Mouse (Mus musculus): ENCODE data around the gene Cdh22. TPM values are rescaled to one million over a fixed set of nuclear protein-coding genes. Genes with fewer than 3 reads are reported as not detected.

The Cdh22 gene
- polyA plus RNA-seq, 1 experiment from 2014 or later = 5.6 TPM

- no peak for ATAC-seq
- 48% methylated on average over 10 of the region's 10 CpGs for WGBS
- H3K9me3 ChIP-seq (ENCODE audit: control insufficient read depth, low read length) = no peaks in the 10 kb centered on the region
These were observed 55.4 kb downstream of the Cdh22 start for GRCm38 (mm10) chr2:165179231-165179630.

GRCm38 (mm10) chr2:165176965-165177364 lies 57.7 kb downstream of the Cdh22 start:
- Histone ChIP-seq H3K9ac (replicated peaks; ENCODE audit: low read depth, low read length) (0 out of 2 replicates have a peak overlapping the region, but pooled peaks have one; percentile 3), H3K4me1 (replicated peaks; ENCODE audit: control insufficient read depth, insufficient read depth, low read length) (peaks cover 15% of the 10 kb centered on the region), H3K4me3 (replicated peaks; ENCODE audit: low read length) (no peak overlapping the region), H3K27ac (ENCODE audit: low read length) (no peak overlapping the region), H3K27me3 (replicated peaks; ENCODE audit: control insufficient read depth, insufficient read depth, low read length) (peaks cover 5% of the 10 kb centered on the region; the same call in 1 of the 2 replicates), H3K9me3 (ENCODE audit: control insufficient read depth, low read length) (no peaks in the 10 kb centered on the region), H3K36me3 (ENCODE audit: control insufficient read depth, insufficient read depth) (no peaks in the 10 kb centered on the region), H3K4me2 (ENCODE audit: low read length) (no peak overlapping the region)
- ATAC-seq = peak; percentile 63
- 6% methylated on average over 9 of the region's 9 CpGs for WGBS

More at GRCm38 (mm10) chr2:165179231-165179630, 55.4 kb downstream of the Cdh22 start:
- Histone ChIP-seq H3K27me3 (replicated peaks; ENCODE audit: control insufficient read depth, insufficient read depth, low read length) (peaks cover 7% of the 10 kb centered on the region; the same call in 1 of the 2 replicates), H3K4me2 (ENCODE audit: low read length) (no peak overlapping the region), H3K9ac (replicated peaks; ENCODE audit: low read depth, low read length) (no peak overlapping the region), H3K27ac (ENCODE audit: low read length) (no peak overlapping the region), H3K4me3 (replicated peaks; ENCODE audit: low read length) (no peak overlapping the region), H3K4me1 (replicated peaks; ENCODE audit: control insufficient read depth, insufficient read depth, low read length) (peaks cover 28% of the 10 kb centered on the region), H3K36me3 (ENCODE audit: control insufficient read depth, insufficient read depth) (no peaks in the 10 kb centered on the region)

GRCm38 (mm10) chr2:165166664-165167435 lies 67.8 kb downstream of the Cdh22 start:
- H3K9ac ChIP-seq (replicated peaks; ENCODE audit: low read depth, low read length) = no peak overlapping the region
- no peak overlapping the region for H3K4me3 ChIP-seq (replicated peaks; ENCODE audit: low read length)
- peak; percentile 54; the same call in 1 of the 2 replicates for ATAC-seq
- H3K27ac ChIP-seq (ENCODE audit: low read length) = no peak overlapping the region
- H3K27me3 ChIP-seq (replicated peaks; ENCODE audit: control insufficient read depth, insufficient read depth, low read length) = no peaks in the 10 kb centered on the region
- no peaks in the 10 kb centered on the region for H3K9me3 ChIP-seq (ENCODE audit: control insufficient read depth, low read length)
- H3K4me1 ChIP-seq (replicated peaks; ENCODE audit: control insufficient read depth, insufficient read depth, low read length) = peaks cover 20% of the 10 kb centered on the region
- H3K36me3 ChIP-seq (ENCODE audit: control insufficient read depth, insufficient read depth) = no peaks in the 10 kb centered on the region
- H3K4me2 ChIP-seq (ENCODE audit: low read length) = no peak overlapping the region
- 12% methylated on average over 17 of the region's 18 CpGs for whole genome bisulfite sequencing

- Histone ChIP-seq H3K36me3 (ENCODE audit: control insufficient read depth, insufficient read depth) (no peaks in the 10 kb centered on the region), H3K9me3 (ENCODE audit: control insufficient read depth, low read length) (no peaks in the 10 kb centered on the region), H3K4me2 (ENCODE audit: low read length) (no peak overlapping the region), H3K4me3 (replicated peaks; ENCODE audit: low read length) (no peak overlapping the region), H3K4me1 (replicated peaks; ENCODE audit: control insufficient read depth, insufficient read depth, low read length) (peaks cover 24% of the 10 kb centered on the region), H3K27ac (ENCODE audit: low read length) (no peak overlapping the region), H3K27me3 (replicated peaks; ENCODE audit: control insufficient read depth, insufficient read depth, low read length) (no peaks in the 10 kb centered on the region), H3K9ac (replicated peaks; ENCODE audit: low read depth, low read length) (no peak overlapping the region)
- 12% methylated on average over 5 of the region's 5 CpGs for WGBS
- no peak for ATAC-seq
These were observed 72.4 kb downstream of the Cdh22 start for GRCm38 (mm10) chr2:165162221-165162620.

- ATAC-seq = no peak
- no peak overlapping the region for H3K4me2 ChIP-seq (ENCODE audit: low read length)
- no peak overlapping the region for H3K27ac ChIP-seq (ENCODE audit: low read length)
- no peaks in the 10 kb centered on the region for H3K27me3 ChIP-seq (replicated peaks; ENCODE audit: control insufficient read depth, insufficient read depth, low read length)
- 21% methylated on average over 5 of the region's 5 CpGs for WGBS
- H3K9me3 ChIP-seq (ENCODE audit: control insufficient read depth, low read length) = no peaks in the 10 kb centered on the region
- H3K9ac ChIP-seq (replicated peaks; ENCODE audit: low read depth, low read length) = no peak overlapping the region
- peaks cover 14% of the 10 kb centered on the region for H3K4me1 ChIP-seq (replicated peaks; ENCODE audit: control insufficient read depth, insufficient read depth, low read length)
- no peaks in the 10 kb centered on the region for H3K36me3 ChIP-seq (ENCODE audit: control insufficient read depth, insufficient read depth)
- no peak overlapping the region for H3K4me3 ChIP-seq (replicated peaks; ENCODE audit: low read length)
These were observed 74.2 kb downstream of the Cdh22 start for GRCm38 (mm10) chr2:165160466-165160865.

DNA sequence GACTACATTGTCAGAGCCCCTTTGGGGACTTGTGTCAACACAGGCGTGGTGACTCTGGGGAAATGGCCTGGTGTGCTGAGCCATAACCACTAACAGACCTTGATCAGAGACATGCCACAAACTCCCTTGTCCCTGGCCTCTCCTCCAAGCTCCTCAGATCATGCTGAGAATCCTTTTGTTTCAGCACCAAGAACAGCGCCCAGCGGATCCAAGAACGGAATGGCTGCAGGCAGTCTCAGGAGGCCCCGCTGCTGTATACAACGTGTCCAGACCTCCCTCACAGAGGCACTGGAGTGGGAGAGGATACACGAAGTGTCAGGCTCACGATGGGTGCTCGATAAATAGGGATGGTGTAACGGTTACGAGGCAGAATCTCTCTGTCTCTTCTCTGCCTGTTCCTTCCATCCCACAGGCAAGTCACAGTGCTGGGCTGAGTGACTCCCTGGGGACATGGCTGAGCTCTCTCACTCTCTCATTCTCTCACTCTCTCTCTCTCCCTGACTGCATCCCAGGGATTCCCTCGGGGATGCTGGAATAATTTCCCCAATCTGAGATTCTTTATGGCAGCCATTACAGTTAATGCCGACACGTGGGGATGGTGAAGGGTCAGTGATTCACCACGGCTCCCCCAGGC lies 75.5 kb downstream of the Cdh22 start:
- Histone ChIP-seq H3K4me1 (replicated peaks; ENCODE audit: control insufficient read depth, insufficient read depth, low read length) (peaks cover 10% of the 10 kb centered on the region), H3K9me3 (ENCODE audit: control insufficient read depth, low read length) (no peaks in the 10 kb centered on the region), H3K27ac (ENCODE audit: low read length) (no peak overlapping the region), H3K36me3 (ENCODE audit: control insufficient read depth, insufficient read depth) (no peaks in the 10 kb centered on the region), H3K27me3 (replicated peaks; ENCODE audit: control insufficient read depth, insufficient read depth, low read length) (no peaks in the 10 kb centered on the region), H3K9ac (replicated peaks; ENCODE audit: low read depth, low read length) (no peak overlapping the region), H3K4me3 (replicated peaks; ENCODE audit: low read length) (no peak overlapping the region), H3K4me2 (ENCODE audit: low read length) (no peak overlapping the region)
- 19% methylated on average over 15 of the region's 15 CpGs for WGBS
- ATAC-seq = no peak

DNA sequence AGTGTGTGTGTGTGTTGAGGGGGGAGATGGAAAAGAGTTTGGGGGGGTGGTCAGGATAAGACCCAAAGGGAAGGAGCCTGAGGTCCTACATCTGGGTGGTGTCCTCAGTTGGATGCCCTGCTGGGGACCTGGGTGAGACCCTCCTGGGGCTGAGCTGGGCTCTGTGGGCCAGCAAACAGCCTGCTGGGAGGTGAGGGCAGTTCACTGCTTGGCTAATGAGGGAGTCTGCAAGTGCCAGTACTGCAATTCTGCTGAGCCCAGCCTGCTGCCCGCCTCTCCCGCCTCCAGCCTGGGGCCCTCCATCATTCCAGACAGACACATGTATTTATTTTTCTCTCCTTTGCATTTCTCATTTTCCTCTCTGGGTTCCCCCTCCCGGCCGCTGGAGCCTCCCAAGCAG lies 76.3 kb downstream of the Cdh22 start:
- H3K4me2 ChIP-seq (ENCODE audit: low read length) = no peak overlapping the region
- H3K9me3 ChIP-seq (ENCODE audit: control insufficient read depth, low read length) = no peaks in the 10 kb centered on the region
- no peak overlapping the region for H3K9ac ChIP-seq (replicated peaks; ENCODE audit: low read depth, low read length)
- WGBS = 34% methylated on average over 4 of the region's 4 CpGs
- H3K4me1 ChIP-seq (replicated peaks; ENCODE audit: control insufficient read depth, insufficient read depth, low read length) = peaks cover 8% of the 10 kb centered on the region
- H3K4me3 ChIP-seq (replicated peaks; ENCODE audit: low read length) = no peak overlapping the region
- no peak overlapping the region for H3K27ac ChIP-seq (ENCODE audit: low read length)
- ATAC-seq = 0 out of 2 replicates have a peak, but pooled peaks have one; percentile 23
- H3K27me3 ChIP-seq (replicated peaks; ENCODE audit: control insufficient read depth, insufficient read depth, low read length) = no peaks in the 10 kb centered on the region
- H3K36me3 ChIP-seq (ENCODE audit: control insufficient read depth, insufficient read depth) = no peaks in the 10 kb centered on the region

- H3K36me3 ChIP-seq (ENCODE audit: control insufficient read depth, insufficient read depth) = no peaks in the 10 kb centered on the region
- 40% methylated on average over 11 of the region's 11 CpGs for WGBS
- 0 out of 2 replicates have a peak overlapping the region, but pooled peaks have one; percentile 4 for H3K9ac ChIP-seq (replicated peaks; ENCODE audit: low read depth, low read length)
- no peaks in the 10 kb centered on the region for H3K9me3 ChIP-seq (ENCODE audit: control insufficient read depth, low read length)
- no peak for ATAC-seq
- no peak overlapping the region for H3K4me2 ChIP-seq (ENCODE audit: low read length)
- H3K4me3 ChIP-seq (replicated peaks; ENCODE audit: low read length) = no peak overlapping the region
- peaks cover 12% of the 10 kb centered on the region for H3K4me1 ChIP-seq (replicated peaks; ENCODE audit: control insufficient read depth, insufficient read depth, low read length)
- no peak overlapping the region for H3K27ac ChIP-seq (ENCODE audit: low read length)
- no peaks in the 10 kb centered on the region for H3K27me3 ChIP-seq (replicated peaks; ENCODE audit: control insufficient read depth, insufficient read depth, low read length)
These were observed 76.8 kb downstream of the Cdh22 start for GRCm38 (mm10) chr2:165157900-165158299.

DNA sequence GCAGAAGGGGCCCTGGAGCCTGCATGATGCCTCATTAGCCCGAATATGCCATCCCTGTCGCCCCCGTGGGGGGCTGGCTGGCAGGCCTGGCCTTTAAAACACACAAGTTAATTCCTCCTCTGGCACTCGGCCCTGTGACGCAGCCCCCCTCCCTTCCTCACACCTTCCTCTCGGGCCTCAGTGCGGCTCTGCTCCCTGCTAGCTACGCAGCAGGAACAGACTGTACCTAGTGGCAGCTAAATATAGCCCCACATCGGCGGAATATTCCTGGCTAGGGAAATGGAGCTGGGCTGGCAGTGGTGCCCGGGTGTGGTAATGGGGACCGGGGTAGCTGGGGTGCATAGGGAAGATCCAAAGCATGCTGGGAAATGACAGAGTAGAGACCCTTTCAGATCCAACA lies 81.6 kb downstream of the Cdh22 start:
- Histone ChIP-seq H3K27me3 (replicated peaks; ENCODE audit: control insufficient read depth, insufficient read depth, low read length) (no peaks in the 10 kb centered on the region), H3K27ac (ENCODE audit: low read length) (no peak overlapping the region), H3K4me1 (replicated peaks; ENCODE audit: control insufficient read depth, insufficient read depth, low read length) (peaks cover 11% of the 10 kb centered on the region), H3K4me3 (replicated peaks; ENCODE audit: low read length) (no peak overlapping the region), H3K36me3 (ENCODE audit: control insufficient read depth, insufficient read depth) (no peaks in the 10 kb centered on the region), H3K9me3 (ENCODE audit: control insufficient read depth, low read length) (no peaks in the 10 kb centered on the region), H3K9ac (replicated peaks; ENCODE audit: low read depth, low read length) (no peak overlapping the region), H3K4me2 (ENCODE audit: low read length) (no peak overlapping the region)
- peak; percentile 66 for ATAC-seq
- WGBS = 21% methylated on average over 12 of the region's 12 CpGs
